Mouse (Mus musculus): ENCODE results near the gene Olfr1351.
"Not testable (repeated sequence)": the region's sequence is repeated elsewhere in the genome, so short reads cannot be mapped to it uniquely, and the experiment has no call there.

Olfr1351 gene

DNA sequence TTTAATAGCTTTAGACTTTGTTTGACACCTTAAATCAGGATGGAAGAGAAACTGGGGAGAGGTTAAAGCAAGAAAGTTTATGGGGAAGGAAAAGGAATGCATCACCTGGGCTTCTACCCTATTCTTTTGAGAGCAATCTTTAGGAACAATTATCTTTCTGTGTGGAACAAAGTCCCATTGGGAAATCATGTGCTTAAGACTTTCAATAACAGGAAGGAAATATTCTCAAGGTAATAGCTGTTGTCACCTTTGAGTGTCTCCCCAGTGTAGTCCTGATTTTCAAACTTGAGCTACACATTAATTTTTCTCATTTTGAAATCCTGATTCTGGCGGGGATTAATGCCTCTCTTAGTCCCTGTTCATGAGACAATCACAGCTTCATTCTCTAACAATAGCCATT lies at the start of gene Olfr1351:
Gene Olfr1351, plus strand, starts transcription at position 301 of the 400 bp plus-strand sequence.
- DNase-seq (ENCODE audit: low spot score) = no peak

DNA sequence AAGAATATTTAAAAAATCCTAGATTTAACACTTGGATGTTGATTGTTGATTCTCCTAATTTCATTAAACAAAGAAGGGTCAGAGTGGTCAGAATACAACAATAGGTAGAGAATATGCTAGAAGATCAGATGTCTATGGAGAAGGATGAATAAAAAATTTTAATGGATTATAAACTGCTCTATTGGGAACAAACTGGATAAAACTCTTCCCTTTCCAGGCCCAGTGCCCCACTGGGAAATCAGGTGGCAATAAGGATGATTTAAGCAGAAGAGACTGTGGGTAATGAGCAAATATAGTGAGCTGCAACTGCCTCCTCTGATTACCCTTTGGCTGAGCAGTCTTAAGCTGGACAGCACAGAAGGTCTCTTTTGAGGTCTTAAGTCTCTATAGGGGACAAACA lies 49.3 kb upstream of the Olfr1351 start, which contains the start of gene Olfr1353:
Gene Olfr1353, plus strand, starts transcription at position 301 of the 400 bp plus-strand sequence.
- DNase-seq (ENCODE audit: low spot score) = not testable (repeated sequence)

DNA sequence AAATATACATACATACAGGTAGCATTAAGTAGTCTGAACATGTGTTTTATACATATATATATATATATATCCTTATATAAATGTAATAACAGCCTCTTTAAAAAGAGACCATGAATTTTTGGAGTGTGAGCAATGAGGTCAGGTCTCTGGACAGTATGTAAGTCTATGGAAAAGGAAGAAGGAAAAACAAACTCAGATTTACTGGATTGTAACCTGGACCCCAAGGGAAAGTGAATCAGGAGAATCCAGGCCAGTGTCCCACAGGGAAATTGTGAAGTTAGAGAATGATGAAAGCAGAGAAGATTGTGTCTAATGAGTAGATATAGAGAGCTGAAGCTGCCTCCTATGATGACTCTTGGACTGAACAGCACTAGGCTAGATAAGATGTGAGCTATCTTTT lies 31.5 kb upstream of the Olfr1351 start, which contains the start of gene Olfr1352:
Gene Olfr1352, plus strand, starts transcription at position 301 of the 400 bp plus-strand sequence.
- no peak for DNase-seq (ENCODE audit: low spot score)

GRCm38 (mm10) chr10:79028441-79028840 lies 16.2 kb downstream of the Olfr1351 start, which contains the start of gene Olfr57:
Olfr57 (plus strand) TSS chr10:79028741.
- no peak for DNase-seq (ENCODE audit: low spot score)

DNA sequence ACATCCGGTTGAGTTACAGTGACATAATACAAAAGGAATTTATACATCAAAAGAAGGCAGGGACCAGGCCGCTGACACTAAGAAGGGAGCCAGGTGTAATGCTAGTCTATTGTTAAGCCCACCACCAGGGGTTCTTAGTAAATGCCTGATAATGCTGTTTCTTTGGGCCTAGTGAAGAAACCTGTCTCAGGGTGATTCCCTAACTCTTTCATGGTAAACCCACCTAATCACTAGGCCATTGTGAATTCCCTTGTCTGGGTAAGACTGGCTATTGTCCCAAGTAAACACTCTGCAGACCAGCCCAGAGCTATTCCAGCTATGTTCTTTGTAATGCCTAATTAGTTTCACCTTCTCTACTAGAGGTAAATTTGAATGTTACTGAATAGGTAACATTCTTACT lies 30.2 kb downstream of the Olfr1351 start:
- DNase-seq (ENCODE audit: low spot score) = not testable (repeated sequence)

DNA sequence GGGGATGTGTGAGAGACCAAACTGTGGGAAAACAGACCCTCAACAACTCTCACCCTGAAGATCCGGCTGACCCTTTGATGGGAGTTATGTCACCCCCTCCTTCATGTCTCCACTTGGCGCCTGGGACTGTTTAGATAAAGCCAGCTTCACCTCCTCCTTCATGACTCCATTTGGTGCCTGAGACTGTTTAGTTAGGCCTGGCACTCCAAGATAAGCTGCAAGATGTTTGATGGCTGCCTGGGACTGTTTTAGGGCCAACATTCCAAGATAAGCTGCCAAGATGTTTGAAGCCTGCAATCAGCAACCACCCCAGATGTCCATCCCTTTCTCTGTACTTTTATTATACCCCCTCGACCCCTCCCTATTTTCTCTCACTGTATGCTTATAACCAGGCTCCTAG lies 45.1 kb downstream of the Olfr1351 start:
- not testable (repeated sequence) for DNase-seq (ENCODE audit: low spot score)

Data from embryo, embryonic 10.5 days (tissue).